Mouse (Mus musculus) E14TG2a.4 (cell line): ENCODE results near the gene Hpd.

Experiments
- CTCF ChIP-seq: conservative IDR thresholded peaks from 2 replicates; pipeline ENCODE4 v1.5.1; 2014; ENCODE audit warnings: low read length
- NANOG ChIP-seq: IDR thresholded peaks from 2 replicates; pipeline ENCODE4 v1.6.1; 2014; ENCODE audit warnings: borderline replicate concordance, low read length, mixed read lengths
- POU5F1 ChIP-seq: IDR thresholded peaks from 2 replicates; pipeline ENCODE4 v1.6.1; 2014; ENCODE audit warnings: low read length, borderline replicate concordance

DNA sequence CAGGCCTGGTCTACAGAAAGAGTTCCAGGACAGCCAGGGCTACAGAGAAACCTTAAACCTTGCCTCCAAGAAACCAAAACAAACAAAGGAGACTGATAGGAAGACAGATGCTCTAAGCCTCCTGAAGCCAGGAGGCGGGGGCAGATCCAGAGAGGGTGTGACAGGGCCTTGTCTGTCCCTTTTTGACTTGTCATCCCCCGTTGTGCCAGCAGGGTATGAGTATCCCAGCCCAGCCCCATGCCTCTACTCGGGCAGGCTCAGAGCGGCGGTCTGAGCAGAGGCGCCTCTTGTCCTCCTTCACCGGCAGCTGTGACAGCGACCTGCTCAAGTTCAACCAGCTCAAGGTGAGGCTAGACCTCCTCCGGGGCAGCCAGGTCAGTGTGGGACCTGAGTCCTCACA, 19.6 kb downstream of the Hpd start:
- TF ChIP-seq CTCF (no peak), NANOG (no peak), POU5F1 (no peak)
